Mouse (Mus musculus) heart, embryonic 11.5 days (tissue): ENCODE results near the gene 9930021J03Rik. TPM values are rescaled to one million over a fixed set of nuclear protein-coding genes. Genes with fewer than 3 reads are reported as not detected.

ENCODE experiments used
- polyA plus RNA-seq: library from polyadenylated mRNA; unstranded; fragments of >200 nt; fragmentation: Nextera tagmentation; extraction: Ambion mirVana; gene quantifications from 2 replicates; pipeline ENCODE4 v1.2.1, GENCODE M21; 2014

The 9930021J03Rik gene
- polyA plus RNA-seq, 1 experiment from 2014 or later: 6.0 TPM

Other genes starting within 250 kb of the 9930021J03Rik start
- gene Ermp1, start 157.6 kb downstream of the 9930021J03Rik start, polyA plus RNA-seq: 5.0 and 7.1 TPM in 2 replicates
- gene Mlana, start 108.2 kb downstream of the 9930021J03Rik start, polyA plus RNA-seq: 0.30 TPM in 1 of 2 replicates, not detected in the other
- 16.8 and 23.8 TPM in 2 replicates for gene Ranbp6, start 7.0 kb upstream of the 9930021J03Rik start, polyA plus RNA-seq
- 1.3 and 3.1 TPM in 2 replicates for gene Il33, start 119.1 kb upstream of the 9930021J03Rik start, polyA plus RNA-seq
- gene Trpd52l3, start 197.8 kb upstream of the 9930021J03Rik start, polyA plus RNA-seq: not detected in 2 replicates
- 58.3 and 60.5 TPM in 2 replicates for gene Uhrf2, start 224.5 kb upstream of the 9930021J03Rik start, polyA plus RNA-seq